In genomic region chr7:80753613-80754012, GRCm38 (mm10) we compare ENCODE assay signal across 8 mouse cellular contexts.
DNase-seq lines count a peak whose midpoint lies in the region; ATAC-seq and TF ChIP-seq lines count a peak whose summit lies in the region.

No protein-coding gene starts in this region.

- no peak overlapping the region for H3K27ac ChIP-seq in cerebellum, adult 2 months (ENCODE audit: insufficient read depth, low read length)
- H3K27ac ChIP-seq in liver, postnatal 0 days (ENCODE audit: low read depth) = peak overlapping the region; percentile 59; the same call in 1 of the 2 replicates

- peaks cover 72% of the 10 kb centered on the region for H3K36me3 ChIP-seq in liver, postnatal 0 days (replicated peaks; ENCODE audit: insufficient read depth, low read length)

- H3K27me3 ChIP-seq in cerebellum, adult 2 months (ENCODE audit: control insufficient read depth, insufficient read depth, low read length) = no peaks in the 10 kb centered on the region
- H3K27me3 ChIP-seq in liver, postnatal 0 days (ENCODE audit: insufficient read depth, low read length) = no peaks in the 10 kb centered on the region

- peak; percentile 34 to 45 for DNase-seq in cerebellum, adult 2 months
- DNase-seq in cerebellum, adult 8-10 months = no peak
- peak; percentile 42 for DNase-seq in 3134 (ENCODE audit: extremely low read depth, insufficient read length, low spot score)
- no peak for DNase-seq in liver, postnatal 0 days
- DNase-seq in left cerebral cortex, adult 8-10 months (ENCODE audit: low spot score in 2 of 2) = no peak
- DNase-seq in embryo, embryonic 10 days (ENCODE audit: low spot score) = no peak
- no peak for DNase-seq in thymus, postnatal 0 days (ENCODE audit: low spot score)

- 13% methylated on average over 2 of the region's 2 CpGs for WGBS in cerebellum, adult 2 months
- WGBS in liver, postnatal 0 days (ENCODE audit: insufficient replicate concordance) = 69% methylated on average over 2 of the region's 2 CpGs

- peak; percentile 31; the same call in 1 of the 2 replicates for ATAC-seq in common myeloid progenitor, adult 5-6 weeks (replicated peaks; ENCODE audit: low read depth, poor library complexity, severe bottlenecking)
- ATAC-seq in liver, postnatal 0 days = peak; percentile 49

- no peak overlapping the region for H3K4me2 ChIP-seq in liver, postnatal 0 days (ENCODE audit: low read depth, low read length)

- no peak for TF ChIP-seq EP300 in liver, postnatal 0 days (IDR thresholded peaks at IDR 0.05; ENCODE audit: low read depth)

- no peak for TF ChIP-seq CTCF in cerebellum, adult 2 months (IDR thresholded peaks at IDR 0.05; ENCODE audit: borderline replicate concordance, insufficient read depth, low read depth, low read length)
- no peak for TF ChIP-seq CTCF in liver, postnatal 0 days (IDR thresholded peaks at IDR 0.05; ENCODE audit: low read depth)

- peaks cover 6% of the 10 kb centered on the region; the same call in 1 of the 2 replicates for H3K4me1 ChIP-seq in cerebellum, adult 2 months (ENCODE audit: control insufficient read depth, insufficient read depth, low read length)
- peaks cover 3% of the 10 kb centered on the region; the same call in 1 of the 2 replicates for H3K4me1 ChIP-seq in liver, postnatal 0 days (ENCODE audit: insufficient read depth)

- H3K4me3 ChIP-seq in cerebellum, adult 2 months (replicated peaks; ENCODE audit: insufficient read depth, low read depth, low read length) = no peak overlapping the region
- H3K4me3 ChIP-seq in liver, postnatal 0 days (ENCODE audit: low read depth, low read length) = no peak overlapping the region

- H3K9me3 ChIP-seq in liver, postnatal 0 days (ENCODE audit: low read length) = no peaks in the 10 kb centered on the region

- no peak overlapping the region for H3K9ac ChIP-seq in liver, postnatal 0 days (replicated peaks)

- no peak for TF ChIP-seq POLR2A in cerebellum, adult 2 months (IDR thresholded peaks at IDR 0.05; ENCODE audit: borderline replicate concordance, insufficient read depth, low read length)

Comparison
In these comparisons a context has a peak if more than half of its experiments do, and no peak if none do; other contexts are left out.
1. DNase-seq: peak in cerebellum, adult 2 months (2 of 2) and 3134 (single experiment); none in cerebellum, adult 8-10 months (single experiment), liver, postnatal 0 days (single experiment), left cerebral cortex, adult 8-10 months (0 of 2), embryo, embryonic 10 days (single experiment) and thymus, postnatal 0 days (single experiment).